Mouse (Mus musculus): ENCODE data around the gene Rps6kl1.

GRCm38 (mm10) chr12:85141096-85141495 is 10.0 kb downstream of the Rps6kl1 start:
- TF ChIP-seq EP300 (IDR thresholded peaks at IDR 0.05; ENCODE audit: low read depth), result no peak
- TF ChIP-seq CTCF (IDR thresholded peaks at IDR 0.05; ENCODE audit: low read depth), result no peak
